Mouse (Mus musculus) adrenal gland, postnatal 14 days (tissue): ENCODE results near the gene Skint1. TPM values are rescaled to one million over a fixed set of nuclear protein-coding genes. Genes with fewer than 3 reads are reported as not detected.
"Not testable (repeated sequence)": the region's sequence is repeated elsewhere in the genome, so short reads cannot be mapped to it uniquely, and the experiment has no call there.

Experiments
- DNase-seq: peaks from one replicate; pipeline ENCODE4 v3.0.0; 2021; ENCODE audit warnings: mixed read lengths
- long read RNA-seq, 2 experiments: library from polyadenylated mRNA; stranded (forward); transcript quantifications; one replicate each; pipeline ENCODE4 v2.0.0; 2021
- total RNA-seq: library from RNA; stranded (reverse); gene quantifications from 2 replicates; pipeline ENCODE4 v1.2.3, GENCODE M21; 2021

The Skint1 gene
- not detected in 2 replicates for total RNA-seq
- long read RNA-seq, experiment 1: 0 reads
- long read RNA-seq, experiment 2: 0 reads

DNA sequence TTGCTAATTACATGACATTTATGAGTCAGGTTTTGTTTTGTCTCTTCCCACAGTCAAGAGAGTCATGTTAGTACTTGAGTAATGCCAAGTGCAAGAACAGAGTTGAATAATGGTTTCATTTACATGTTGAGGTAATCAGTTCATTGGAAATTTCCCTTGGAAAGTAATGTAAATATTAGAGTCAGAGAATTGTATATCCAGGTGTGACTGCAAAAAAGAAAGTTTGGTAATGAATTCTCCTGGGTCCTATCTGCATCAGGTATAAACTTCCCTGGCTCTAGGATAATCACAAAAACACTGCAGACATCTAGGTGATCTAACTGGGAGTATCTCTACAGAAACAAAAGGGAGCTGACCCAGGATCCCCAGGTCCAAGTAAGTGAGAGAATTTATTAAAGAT is at the start of gene Skint1:
Gene Skint1, plus strand, starts transcription at position 301 of the 400 bp plus-strand sequence.
- no peak for DNase-seq

DNA sequence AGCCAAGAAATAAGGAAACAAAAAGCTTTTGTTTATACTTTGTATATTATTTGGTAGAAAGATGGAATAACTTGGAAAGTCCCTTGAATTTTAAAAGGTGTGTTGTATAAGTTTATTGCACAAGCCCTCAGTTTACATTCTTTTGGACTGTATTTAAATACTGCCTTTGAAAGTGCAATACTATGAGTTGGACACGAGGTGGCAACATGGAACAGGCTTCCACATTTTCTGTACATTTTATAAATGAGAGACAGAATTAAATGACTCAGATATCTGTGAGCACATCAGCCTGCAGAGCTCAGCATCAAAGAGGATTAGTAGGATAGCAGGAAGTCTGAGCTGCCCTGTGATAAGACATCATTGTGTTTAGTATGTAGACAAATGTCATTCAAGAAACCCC is 44.8 kb upstream of the Skint1 start:
- DNase-seq: no peak

DNA sequence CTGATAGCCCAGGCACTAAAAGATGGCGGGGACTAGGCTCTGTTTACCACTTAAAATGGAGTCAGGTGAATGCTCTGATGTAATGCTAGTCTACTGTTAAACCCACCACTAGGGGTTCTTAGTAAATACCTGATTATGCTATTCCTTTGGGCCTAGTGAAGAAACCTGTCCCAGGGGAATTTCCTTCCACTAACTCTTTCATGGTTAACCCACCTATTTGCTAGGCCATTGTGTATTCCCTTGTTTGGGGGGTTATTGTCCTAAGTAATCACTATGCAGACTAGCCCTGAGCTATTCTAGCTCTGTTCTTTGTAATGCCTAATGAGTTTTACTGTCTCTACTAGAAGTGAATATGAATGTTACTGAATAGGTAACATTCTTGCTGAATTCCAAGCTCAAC is 42.8 kb upstream of the Skint1 start:
- DNase-seq: not testable (repeated sequence)

DNA sequence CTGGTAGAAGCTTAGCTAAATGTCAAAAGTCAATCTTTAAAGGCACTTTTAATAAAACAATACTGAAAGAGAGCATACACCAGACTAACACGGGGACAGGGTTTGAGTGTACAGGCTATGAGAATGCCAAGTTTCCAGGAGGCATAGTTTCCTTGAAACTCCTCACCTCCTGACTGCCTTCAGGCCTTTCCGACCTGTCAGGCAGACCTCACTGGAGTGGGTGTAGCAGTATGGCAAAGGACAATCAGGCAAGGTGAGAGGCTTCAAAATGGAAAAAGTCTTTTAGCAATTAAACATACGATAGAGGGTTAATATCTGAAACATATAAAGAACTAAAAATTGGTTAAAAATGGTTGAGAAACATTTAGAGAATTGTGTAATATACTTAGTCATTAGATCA is 42.4 kb upstream of the Skint1 start:
- DNase-seq: no peak

DNA sequence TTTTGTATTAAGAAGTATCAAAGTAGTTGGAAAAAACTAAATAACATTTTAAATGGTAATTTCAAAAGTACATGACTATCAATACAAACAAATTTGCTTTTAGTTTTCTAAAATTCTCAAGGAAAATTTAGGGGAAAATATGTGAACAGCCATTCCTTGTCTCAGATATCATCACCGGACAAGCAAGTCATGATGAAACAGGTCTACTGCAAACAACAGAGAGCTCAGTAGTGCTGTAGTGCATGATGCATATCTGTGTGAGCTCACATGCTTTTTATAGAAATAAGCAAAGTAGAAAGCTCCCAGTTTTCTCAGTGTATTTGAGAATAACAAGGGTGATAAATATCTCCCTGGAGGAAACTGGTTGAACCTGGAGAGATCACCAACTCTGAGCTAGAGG is 33.4 kb upstream of the Skint1 start, which contains the start of gene Skint7:
Gene Skint7, plus strand, starts transcription at position 301 of the 400 bp plus-strand sequence.
- no peak for DNase-seq

DNA sequence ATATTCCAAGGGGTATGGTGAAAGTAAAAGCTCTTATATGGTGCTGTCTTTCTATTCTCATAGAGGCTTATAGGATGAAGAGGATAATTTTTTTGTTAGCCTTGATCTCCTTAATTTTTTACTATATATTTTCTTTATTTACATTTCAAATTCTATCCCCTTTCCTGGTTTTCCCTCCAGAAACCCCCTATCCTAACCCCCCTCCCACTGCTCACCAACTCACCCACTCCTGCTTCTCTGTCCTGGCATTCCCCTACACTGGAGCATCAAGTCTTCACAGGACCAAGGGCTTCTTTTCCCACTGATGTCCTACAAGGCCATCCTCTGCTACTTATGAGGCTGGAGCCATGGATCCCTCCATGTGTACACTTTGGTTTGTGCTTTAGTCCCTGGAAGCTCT is 65.6 kb downstream of the Skint1 start, which contains the start of gene Skint4:
Gene Skint4, plus strand, starts transcription at position 301 of the 400 bp plus-strand sequence.
- no peak for DNase-seq

Other genes with a start within 250 kb of the Skint1 start
- gene Slc5a9, start 103.4 kb upstream of the Skint1 start, total RNA-seq: not detected in 2 replicates
- gene Skint8, start 86.9 kb upstream of the Skint1 start, total RNA-seq: not detected in 2 replicates
- not detected in 2 replicates for gene Skint7, start 33.3 kb upstream of the Skint1 start, total RNA-seq
- not detected in 2 replicates for gene Skint4, start 65.7 kb downstream of the Skint1 start, total RNA-seq
- gene Skint3, start 226.0 kb downstream of the Skint1 start, total RNA-seq: not detected in 2 replicates